Mouse (Mus musculus): ENCODE data around the gene Cdh5. TPM values are rescaled to one million over a fixed set of nuclear protein-coding genes. Genes with fewer than 3 reads are reported as not detected.

Cdh5 gene
- total RNA-seq (2023) = under 1 TPM; 0.50 to 0.76 TPM

GRCm38 (mm10) chr8:104101415-104101814 is at the start of gene Cdh5:
TSS of gene Cdh5 (plus strand) at chr8:104101625.

DNA sequence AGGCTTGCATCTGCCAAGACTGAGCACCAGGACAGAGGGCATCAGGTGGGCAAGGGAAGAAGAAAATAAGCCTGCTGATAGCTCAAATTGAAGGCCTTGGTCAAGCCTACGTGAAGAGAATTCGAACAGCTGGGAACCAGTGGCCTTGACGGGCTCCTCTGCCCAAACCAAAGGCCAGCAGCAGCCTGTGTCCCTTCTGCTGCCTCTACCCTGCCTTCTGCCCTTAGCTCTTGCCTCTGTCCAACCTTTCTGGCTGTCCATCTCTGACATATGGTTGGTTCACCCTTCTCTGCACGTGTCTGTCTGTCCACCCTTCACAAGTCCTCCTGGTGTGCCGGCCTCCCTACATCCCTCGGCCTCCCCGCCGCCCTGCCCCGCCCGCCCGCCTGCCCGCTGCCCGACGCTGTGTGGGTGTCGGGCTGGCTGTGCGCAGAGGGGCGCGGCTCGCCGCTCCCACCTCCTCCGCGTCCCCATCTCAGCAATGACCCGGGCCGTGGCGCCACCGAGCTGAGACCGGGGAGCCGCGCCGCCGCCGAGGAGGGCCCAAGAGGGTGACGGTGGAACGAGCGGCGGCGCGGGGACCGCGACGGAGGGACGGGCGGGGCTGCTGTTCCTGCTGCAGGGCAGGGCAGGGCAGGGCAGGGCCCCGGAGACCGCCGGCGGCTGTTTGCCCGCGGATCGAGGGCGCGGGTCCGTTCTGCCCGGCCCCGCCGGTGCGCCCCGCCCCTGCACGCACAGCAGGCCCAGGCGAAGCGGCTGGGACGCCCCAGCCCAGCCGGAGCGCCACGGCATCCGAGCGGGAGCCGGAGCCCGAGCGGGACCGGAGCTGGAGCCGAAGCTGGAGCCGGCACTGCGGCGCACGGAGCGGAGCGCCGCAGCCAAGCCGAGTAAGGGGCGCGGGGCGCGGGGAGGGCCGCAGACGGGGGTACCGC is 69.0 kb downstream of the Cdh5 start, which contains the start of gene Bean1:
Gene Bean1, plus strand, starts transcription at position 325 of the 932 bp plus-strand sequence.

Other genes with a start within 250 kb of the Cdh5 start
- gene Bean1, start 68.8 kb downstream of the Cdh5 start, total RNA-seq (2023) = not detected
- 10 to 100 TPM; 55.4 to 56.7 TPM for gene Tk2, start 146.9 kb downstream of the Cdh5 start, total RNA-seq (2023)
- gene Cklf, start 149.2 kb downstream of the Cdh5 start, total RNA-seq (2023) = 10 to 100 TPM; 52.9 to 58.0 TPM
- not detected for gene Cmtm2a, start 191.6 kb downstream of the Cdh5 start, total RNA-seq (2023)
- gene Gm45711, start 208.5 kb downstream of the Cdh5 start, total RNA-seq (2023) = not detected
- not detected for gene Cmtm1, start 208.5 kb downstream of the Cdh5 start, total RNA-seq (2023)
- not detected for gene Gm11020, start 219.9 kb downstream of the Cdh5 start, total RNA-seq (2023)
- gene Cmtm2b, start 220.6 kb downstream of the Cdh5 start, total RNA-seq (2023) = not detected
- 10 to 100 TPM; 11.5 to 13.9 TPM for gene Cmtm3, start 237.8 kb downstream of the Cdh5 start, total RNA-seq (2023)

Measured in T-cell, adult 66 days (primary cell).